In genomic region chr6:4456691-4457447, GRCm38 (mm10) we compare ENCODE assay signal across 8 mouse cellular contexts. TPM values are rescaled to one million over a fixed set of nuclear protein-coding genes. Genes with fewer than 3 reads are reported as not detected.
DNase-seq lines count a peak whose midpoint lies in the region; ATAC-seq and TF ChIP-seq lines count a peak whose summit lies in the region.

No protein-coding gene starts in this region.

- peak overlapping the region; percentile 52 for H3K4me2 ChIP-seq in embryonic facial prominence, embryonic 13.5 days
- H3K4me2 ChIP-seq in myocyte (ENCODE audit: low read depth), result peak overlapping the region; percentile 82

- H3K4me1 ChIP-seq in embryonic facial prominence, embryonic 13.5 days, result peaks cover 28% of the 10 kb centered on the region

- no peaks in the 10 kb centered on the region for H3K27me3 ChIP-seq in embryonic facial prominence, embryonic 13.5 days
- H3K27me3 ChIP-seq in myocyte (ENCODE audit: control insufficient read depth, insufficient read depth, insufficient read length), result no peaks in the 10 kb centered on the region

- 22% methylated on average over 12 of the region's 12 CpGs for WGBS in embryonic facial prominence, embryonic 13.5 days

- no peak for TF ChIP-seq POLR2A in myocyte (IDR thresholded peaks at IDR 0.05; ENCODE audit: insufficient read length, low read depth)

- H3K36me3 ChIP-seq in embryonic facial prominence, embryonic 13.5 days, result no peaks in the 10 kb centered on the region
- no peaks in the 10 kb centered on the region for H3K36me3 ChIP-seq in myocyte (ENCODE audit: control insufficient read depth, insufficient read depth)

- no peaks in the 10 kb centered on the region for H3K9me3 ChIP-seq in embryonic facial prominence, embryonic 13.5 days

- H3ac ChIP-seq in myocyte (ENCODE audit: control insufficient read depth, insufficient read length), result no peak overlapping the region

- H3K4me3 ChIP-seq in embryonic facial prominence, embryonic 13.5 days, result no peak overlapping the region; the same call in 1 of the 2 replicates
- peak overlapping the region; percentile 7 for H3K4me3 ChIP-seq in myocyte

- ATAC-seq in embryonic facial prominence, embryonic 13.5 days (ENCODE audit: insufficient number of reproducible peaks, insufficient read depth, low FRiP score, low TSS enrichment, low read depth), result peak; percentile 65; the same call in 1 of the 2 replicates
- no peak for ATAC-seq in monocyte, adult 5-6 weeks (replicated peaks; ENCODE audit: insufficient number of reproducible peaks, low FRiP score, low TSS enrichment, poor library complexity, severe bottlenecking)

- H3K9ac ChIP-seq in embryonic facial prominence, embryonic 13.5 days, result 0 out of 2 replicates have a peak overlapping the region, but pooled peaks have one; percentile 27

- peak overlapping the region; percentile 99 for H3K27ac ChIP-seq in embryonic facial prominence, embryonic 13.5 days

- no peaks in the 10 kb centered on the region for H3K79me2 ChIP-seq in myocyte (ENCODE audit: control insufficient read depth, insufficient read depth)

- DNase-seq in kidney, adult 9 months, result peak; percentile 3
- DNase-seq in kidney, adult 11 months, result no peak
- DNase-seq in hindlimb bud, embryonic 11.5 days (ENCODE audit: extremely low spot score, low read depth, low spot score), result peak; percentile 30
- DNase-seq in frontal cortex, postnatal 10 days (ENCODE audit: low spot score in 2 of 2), result no peak
- DNase-seq in cerebellum, postnatal 25 days, result no peak

TF ChIP-seq in myocyte, 11 proteins besides CTCF, POLR2A, EP300 and RAD21:
- TF ChIP-seq TCF12 (IDR thresholded peaks at IDR 0.05; ENCODE audit: insufficient read depth, poor library complexity, severe bottlenecking), result no peak
- no peak for TF ChIP-seq MYOD1 (IDR thresholded peaks at IDR 0.05; ENCODE audit: control insufficient read depth in 1 of 3, insufficient read length in 2 of 3, low read depth in 2 of 3)
- TF ChIP-seq MAX (IDR thresholded peaks at IDR 0.05; ENCODE audit: low read depth), result no peak
- TF ChIP-seq MYOG (IDR thresholded peaks at IDR 0.05; ENCODE audit: control insufficient read depth in 1 of 3, insufficient read depth in 1 of 3, insufficient read length in 2 of 3, low read depth in 2 of 3), result no peak
- TF ChIP-seq E2F4 (IDR thresholded peaks at IDR 0.05; ENCODE audit: insufficient read depth), result no peak
- no peak for TF ChIP-seq REST (IDR thresholded peaks at IDR 0.05; ENCODE audit: insufficient read depth, insufficient read length)
- TF ChIP-seq TCF3 (IDR thresholded peaks at IDR 0.05; ENCODE audit: insufficient read length, low read depth), result no peak
- TF ChIP-seq POLR2AphosphoS2 (IDR thresholded peaks at IDR 0.05; ENCODE audit: insufficient read length, low read depth), result no peak

RNA-seq across cellular contexts. Expression of gene Col1a2, which starts 47.7 kb away (rescaled TPM):
- polyA plus RNA-seq in embryonic facial prominence, embryonic 13.5 days (2015; fragmentation: Nextera tagmentation; extraction: Ambion mirVana), result 820 and 892 TPM in 2 replicates
- polyA plus RNA-seq in myocyte (2012; fragmentation: generic; extraction: Trizol), result 627 TPM
- 0.10 to 1.7 TPM in 2 of 3 replicates, not detected in the other for total RNA-seq in monocyte, adult 5-6 weeks (2017)

Comparison
In these comparisons a context has a peak if more than half of its experiments do, and no peak if none do; other contexts are left out.
1. DNase-seq: peak in kidney, adult 9 months (single experiment) and hindlimb bud, embryonic 11.5 days (single experiment); none in kidney, adult 11 months (single experiment), frontal cortex, postnatal 10 days (0 of 2) and cerebellum, postnatal 25 days (0 of 2).